Mouse (Mus musculus): ENCODE data around the gene Slc22a8.
A peak's percentile ranks its signal among the peaks of the same experiment; 100 is the strongest.

Slc22a8 gene

DNA sequence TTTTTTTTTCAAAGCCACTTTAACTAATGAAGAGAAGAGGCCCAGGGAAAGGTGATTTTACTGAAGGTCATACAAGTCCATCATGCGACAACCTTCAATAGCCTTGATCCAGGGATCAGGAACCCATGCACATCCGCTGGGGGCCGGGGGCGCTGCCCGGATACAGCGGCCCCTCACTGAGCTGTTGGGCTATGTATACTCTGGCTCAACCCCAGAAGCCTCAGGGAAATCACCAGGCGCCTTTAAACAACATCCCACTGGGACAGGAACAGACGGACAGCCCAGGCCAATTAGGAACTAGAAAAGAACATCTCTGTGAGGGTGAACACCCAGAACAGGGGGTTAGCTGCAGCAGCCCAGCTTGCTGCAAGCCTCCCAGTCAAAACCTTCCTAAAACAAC, at the start of gene Slc22a8:
Gene Slc22a8 (plus strand): TSS at position 301 of the 400 bp plus-strand sequence.
- no peak for DNase-seq (ENCODE audit: low spot score in 2 of 2)

- no peak for DNase-seq (ENCODE audit: low spot score in 2 of 2)
These were observed 32.2 kb upstream of the Slc22a8 start for GRCm38 (mm10) chr19:8558897-8559296.

GRCm38 (mm10) chr19:8564021-8564420, 27.0 kb upstream of the Slc22a8 start:
- no peak for DNase-seq (ENCODE audit: low spot score in 2 of 2)

GRCm38 (mm10) chr19:8564469-8564868, 26.6 kb upstream of the Slc22a8 start:
- no peak for DNase-seq (ENCODE audit: low spot score in 2 of 2)

- DNase-seq (ENCODE audit: low spot score in 2 of 2): no peak
These were observed 25.8 kb upstream of the Slc22a8 start for GRCm38 (mm10) chr19:8565262-8565661.

GRCm38 (mm10) chr19:8565985-8566384, 25.1 kb upstream of the Slc22a8 start:
- DNase-seq (ENCODE audit: low spot score in 2 of 2): no peak

DNA sequence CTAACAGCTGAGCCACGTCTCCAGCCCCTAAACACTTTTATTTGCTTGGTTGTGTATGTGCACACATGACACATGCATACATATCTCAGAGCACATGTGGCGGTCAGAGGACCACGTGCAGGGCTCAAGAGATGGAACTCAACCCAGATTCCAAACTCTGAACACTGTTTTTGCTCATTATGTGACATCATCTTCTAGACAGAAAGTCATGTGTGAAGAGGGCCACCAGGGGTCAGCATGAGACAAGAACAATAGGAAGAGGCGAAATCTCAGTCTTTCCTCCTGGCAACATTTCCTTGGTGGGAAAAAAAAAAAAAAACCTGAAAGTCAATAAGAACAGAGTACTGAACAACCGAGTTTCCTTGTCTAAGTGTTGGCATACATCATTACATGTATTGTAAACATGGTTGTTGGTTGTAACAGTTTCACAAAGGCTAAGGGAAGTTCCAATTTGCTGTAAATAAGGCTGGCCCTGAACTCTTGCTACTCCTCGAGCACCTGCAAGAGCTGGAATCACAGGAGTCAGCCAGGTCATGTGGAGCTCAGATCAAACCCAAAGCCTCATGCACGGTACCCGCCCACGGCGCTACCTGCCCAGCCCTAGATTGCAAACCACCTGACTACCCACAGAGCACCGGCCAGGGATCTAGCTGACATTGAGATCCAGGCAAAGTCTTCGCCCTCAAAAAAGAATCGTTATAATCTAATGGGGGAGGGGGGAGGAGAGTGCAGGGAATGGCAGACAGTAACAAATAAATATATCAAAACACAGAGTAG, 23.8 kb upstream of the Slc22a8 start:
- DNase-seq (ENCODE audit: low spot score in 2 of 2): peak in 1 of 2 experiments; percentile 44

GRCm38 (mm10) chr19:8569453-8569863, 21.6 kb upstream of the Slc22a8 start:
- peak in 1 of 2 experiments; percentile 42 for DNase-seq (ENCODE audit: low spot score in 2 of 2)

GRCm38 (mm10) chr19:8570341-8571040, 20.6 kb upstream of the Slc22a8 start:
- no peak for DNase-seq (ENCODE audit: low spot score in 2 of 2)

- peak; percentile 32 to 35 for DNase-seq (ENCODE audit: low spot score in 2 of 2)
These were observed 19.3 kb upstream of the Slc22a8 start for GRCm38 (mm10) chr19:8571746-8572145.

GRCm38 (mm10) chr19:8572485-8572884, 18.6 kb upstream of the Slc22a8 start:
- DNase-seq (ENCODE audit: low spot score in 2 of 2): no peak

DNA sequence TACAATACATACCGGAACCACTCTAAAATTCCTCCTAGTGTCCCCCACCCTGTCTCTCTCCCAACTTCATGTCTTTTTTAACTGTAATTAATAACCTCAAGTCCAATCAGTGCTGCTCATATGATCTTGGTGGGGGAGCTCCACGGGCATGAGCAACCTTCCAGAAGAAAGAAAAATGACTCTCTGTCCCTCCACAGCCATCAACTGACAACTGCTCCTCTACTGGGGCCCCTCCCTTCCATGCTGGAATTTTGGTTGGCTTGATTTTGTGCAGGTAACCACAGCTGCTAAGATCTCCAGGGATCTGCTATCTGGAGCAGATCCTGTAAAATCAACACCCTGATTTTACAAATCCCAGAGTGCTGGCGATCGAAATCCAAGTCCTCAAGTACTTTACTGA, 13.6 kb upstream of the Slc22a8 start:
- DNase-seq (ENCODE audit: low spot score in 2 of 2): no peak

GRCm38 (mm10) chr19:8578293-8578969, 12.6 kb upstream of the Slc22a8 start:
- peak; percentile 32 to 64 for DNase-seq (ENCODE audit: low spot score in 2 of 2)

- no peak for DNase-seq (ENCODE audit: low spot score in 2 of 2)
These were observed 12.1 kb upstream of the Slc22a8 start for GRCm38 (mm10) chr19:8578970-8579342.

GRCm38 (mm10) chr19:8585298-8585697, 5.8 kb upstream of the Slc22a8 start:
- no peak for DNase-seq (ENCODE audit: low spot score in 2 of 2)

GRCm38 (mm10) chr19:8585899-8586298, 5.2 kb upstream of the Slc22a8 start:
- DNase-seq (ENCODE audit: low spot score in 2 of 2): no peak

GRCm38 (mm10) chr19:8586350-8586749, 4.7 kb upstream of the Slc22a8 start:
- DNase-seq (ENCODE audit: low spot score in 2 of 2): no peak

GRCm38 (mm10) chr19:8587315-8587714, 3.7 kb upstream of the Slc22a8 start:
- DNase-seq (ENCODE audit: low spot score in 2 of 2): no peak

DNA sequence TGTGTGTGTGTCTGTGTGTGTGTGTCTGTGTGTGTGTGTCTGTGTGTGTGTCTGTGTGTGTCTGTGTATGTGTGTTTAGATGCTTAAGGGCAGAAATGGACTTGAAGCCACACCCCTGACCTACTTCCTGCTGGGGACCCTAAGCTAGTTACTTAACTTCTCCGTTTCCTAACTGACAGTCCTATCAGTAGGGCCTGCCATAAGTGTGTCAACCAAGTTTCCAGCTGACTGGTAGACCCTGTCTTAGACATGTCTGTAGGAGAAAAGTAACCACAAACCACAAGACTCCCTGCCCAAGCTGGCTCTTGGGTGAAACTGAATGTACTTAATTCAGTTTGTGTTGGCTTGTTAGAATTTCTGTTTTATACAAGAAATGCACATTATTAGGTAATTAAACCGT, 1.1 kb downstream of the Slc22a8 start:
- DNase-seq (ENCODE audit: low spot score in 2 of 2): peak; percentile 61 to 70

DNA sequence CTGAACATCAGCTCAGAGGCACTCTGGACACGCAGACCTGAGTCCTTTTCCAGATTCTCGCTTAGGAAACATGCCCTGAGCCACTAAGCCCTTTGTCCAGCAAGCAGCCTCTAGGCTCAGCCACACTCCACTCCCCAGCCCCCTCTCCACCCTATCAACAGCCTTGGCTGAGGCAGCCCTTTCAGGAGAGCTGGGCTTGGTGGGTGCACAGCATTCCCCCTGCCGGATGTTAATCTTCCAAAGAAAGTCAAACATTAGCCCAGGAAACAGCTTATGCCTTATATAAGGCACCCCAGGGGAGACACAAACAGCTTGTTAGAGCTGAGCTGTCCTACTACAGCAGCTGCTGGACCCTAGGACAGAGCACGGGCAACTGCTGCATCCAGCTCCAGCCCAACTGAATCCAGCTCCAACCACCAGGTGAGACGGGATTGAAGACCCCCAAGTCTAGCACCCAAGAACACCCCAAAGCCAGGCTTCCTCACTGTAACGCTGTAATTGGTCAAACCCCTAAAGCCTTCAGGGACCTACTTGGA, 1.9 kb downstream of the Slc22a8 start:
- DNase-seq (ENCODE audit: low spot score in 2 of 2): no peak

GRCm38 (mm10) chr19:8593833-8594232, 2.8 kb downstream of the Slc22a8 start:
- no peak for DNase-seq (ENCODE audit: low spot score in 2 of 2)

GRCm38 (mm10) chr19:8594518-8594917, 3.5 kb downstream of the Slc22a8 start:
- no peak for DNase-seq (ENCODE audit: low spot score in 2 of 2)

Measured in thymus, postnatal 10 days (tissue).